Mouse (Mus musculus): ENCODE data around the gene Aloxe3. TPM values are rescaled to one million over a fixed set of nuclear protein-coding genes. Genes with fewer than 3 reads are reported as not detected.

Gene Aloxe3
- polyA plus RNA-seq, 1 experiment from 2014 or later = 20.2 TPM

- H3K27ac ChIP-seq (replicated peaks) = no peak overlapping the region
- H3K4me2 ChIP-seq (replicated peaks; ENCODE audit: low read depth) = no peak overlapping the region
- ATAC-seq (ENCODE audit: low FRiP score, low TSS enrichment) = no peak
- H3K4me3 ChIP-seq (ENCODE audit: low read depth, low read length) = no peak overlapping the region
- no peaks in the 10 kb centered on the region for H3K9me3 ChIP-seq (ENCODE audit: control insufficient read depth, low read length)
- no peak overlapping the region for H3K9ac ChIP-seq (ENCODE audit: low read length)
- DNase-seq (ENCODE audit: low spot score) = no peak
- no peaks in the 10 kb centered on the region for H3K27me3 ChIP-seq (ENCODE audit: control insufficient read depth, insufficient read depth, low read length)
- no peaks in the 10 kb centered on the region for H3K4me1 ChIP-seq (replicated peaks; ENCODE audit: control insufficient read depth, insufficient read depth)
- WGBS = 79% methylated on average over 4 of the region's 4 CpGs
- no peak for TF ChIP-seq EP300 (optimal IDR thresholded peaks at IDR 0.05)
- TF ChIP-seq CTCF (IDR thresholded peaks at IDR 0.05; ENCODE audit: low read depth) = peak; percentile 37; the same call in 1 of the 2 replicates
- no peaks in the 10 kb centered on the region for H3K36me3 ChIP-seq (ENCODE audit: control insufficient read depth, insufficient read depth, low read length)
These were observed 54.4 kb downstream of the Aloxe3 start for GRCm38 (mm10) chr11:69180120-69180519.

- ATAC-seq (ENCODE audit: low FRiP score, low TSS enrichment) = no peak
- H3K4me2 ChIP-seq (replicated peaks; ENCODE audit: low read depth) = no peak overlapping the region
- H3K36me3 ChIP-seq (ENCODE audit: control insufficient read depth, insufficient read depth, low read length) = no peaks in the 10 kb centered on the region
- H3K27me3 ChIP-seq (ENCODE audit: control insufficient read depth, insufficient read depth, low read length) = no peaks in the 10 kb centered on the region
- no peaks in the 10 kb centered on the region for H3K9me3 ChIP-seq (ENCODE audit: control insufficient read depth, low read length)
- H3K9ac ChIP-seq (ENCODE audit: low read length) = no peak overlapping the region
- WGBS = 89% methylated on average over 5 of the region's 5 CpGs
- no peaks in the 10 kb centered on the region for H3K4me1 ChIP-seq (replicated peaks; ENCODE audit: control insufficient read depth, insufficient read depth)
- TF ChIP-seq EP300 (optimal IDR thresholded peaks at IDR 0.05) (no peak), CTCF (IDR thresholded peaks at IDR 0.05; ENCODE audit: low read depth) (no peak)
- DNase-seq (ENCODE audit: low spot score) = no peak
- H3K4me3 ChIP-seq (ENCODE audit: low read depth, low read length) = no peak overlapping the region
- no peak overlapping the region for H3K27ac ChIP-seq (replicated peaks)
These were observed 59.3 kb downstream of the Aloxe3 start for GRCm38 (mm10) chr11:69185031-69185430.

GRCm38 (mm10) chr11:69185936-69186335 is 60.2 kb downstream of the Aloxe3 start:
- H3K4me3 ChIP-seq (ENCODE audit: low read depth, low read length) = no peak overlapping the region
- no peaks in the 10 kb centered on the region for H3K9me3 ChIP-seq (ENCODE audit: control insufficient read depth, low read length)
- H3K9ac ChIP-seq (ENCODE audit: low read length) = no peak overlapping the region
- H3K36me3 ChIP-seq (ENCODE audit: control insufficient read depth, insufficient read depth, low read length) = no peaks in the 10 kb centered on the region
- ATAC-seq (ENCODE audit: low FRiP score, low TSS enrichment) (no peak), DNase-seq (ENCODE audit: low spot score) (no peak)
- no peak overlapping the region for H3K4me2 ChIP-seq (replicated peaks; ENCODE audit: low read depth)
- H3K4me1 ChIP-seq (replicated peaks; ENCODE audit: control insufficient read depth, insufficient read depth) = no peaks in the 10 kb centered on the region
- 83% methylated on average over 6 of the region's 6 CpGs for WGBS
- H3K27ac ChIP-seq (replicated peaks) = no peak overlapping the region
- no peaks in the 10 kb centered on the region for H3K27me3 ChIP-seq (ENCODE audit: control insufficient read depth, insufficient read depth, low read length)
- TF ChIP-seq EP300 (optimal IDR thresholded peaks at IDR 0.05) = no peak
- no peak for TF ChIP-seq CTCF (IDR thresholded peaks at IDR 0.05; ENCODE audit: low read depth)

GRCm38 (mm10) chr11:69192840-69193239 is 67.1 kb downstream of the Aloxe3 start:
- 0% methylated on average over 1 of the region's 1 CpGs for WGBS

GRCm38 (mm10) chr11:69196766-69197165 is 71.1 kb downstream of the Aloxe3 start:
- Histone ChIP-seq H3K4me2 (replicated peaks; ENCODE audit: low read depth) (peak overlapping the region; percentile 53; the same call in 1 of the 2 replicates), H3K4me3 (ENCODE audit: low read depth, low read length) (peak overlapping the region; percentile 27; the same call in 1 of the 2 replicates)
- DNase-seq (ENCODE audit: low spot score) = peak; percentile 33

More at GRCm38 (mm10) chr11:69192840-69193239, 67.1 kb downstream of the Aloxe3 start:
- ATAC-seq (ENCODE audit: low FRiP score, low TSS enrichment) (no peak), DNase-seq (ENCODE audit: low spot score) (no peak)
- TF ChIP-seq CTCF (IDR thresholded peaks at IDR 0.05; ENCODE audit: low read depth) = peak; percentile 93
- TF ChIP-seq EP300 (optimal IDR thresholded peaks at IDR 0.05) = no peak
- no peaks in the 10 kb centered on the region for H3K27me3 ChIP-seq (ENCODE audit: control insufficient read depth, insufficient read depth, low read length)
- no peak overlapping the region for H3K4me3 ChIP-seq (ENCODE audit: low read depth, low read length)
- no peaks in the 10 kb centered on the region for H3K9me3 ChIP-seq (ENCODE audit: control insufficient read depth, low read length)
- no peaks in the 10 kb centered on the region for H3K4me1 ChIP-seq (replicated peaks; ENCODE audit: control insufficient read depth, insufficient read depth)
- H3K4me2 ChIP-seq (replicated peaks; ENCODE audit: low read depth) = no peak overlapping the region
- H3K27ac ChIP-seq (replicated peaks) = no peak overlapping the region
- no peak overlapping the region for H3K9ac ChIP-seq (ENCODE audit: low read length)
- H3K36me3 ChIP-seq (ENCODE audit: control insufficient read depth, insufficient read depth, low read length) = no peaks in the 10 kb centered on the region

GRCm38 (mm10) chr11:69197194-69197593 is 71.5 kb downstream of the Aloxe3 start:
- H3K27me3 ChIP-seq (ENCODE audit: control insufficient read depth, insufficient read depth, low read length) = no peaks in the 10 kb centered on the region
- no peak overlapping the region for H3K9ac ChIP-seq (ENCODE audit: low read length)
- peak overlapping the region; percentile 27 for H3K4me3 ChIP-seq (ENCODE audit: low read depth, low read length)
- ATAC-seq (ENCODE audit: low FRiP score, low TSS enrichment) (no peak), DNase-seq (ENCODE audit: low spot score) (no peak)
- no peak overlapping the region for H3K27ac ChIP-seq (replicated peaks)
- H3K9me3 ChIP-seq (ENCODE audit: control insufficient read depth, low read length) = no peaks in the 10 kb centered on the region
- H3K4me1 ChIP-seq (replicated peaks; ENCODE audit: control insufficient read depth, insufficient read depth) = no peaks in the 10 kb centered on the region
- no peaks in the 10 kb centered on the region for H3K36me3 ChIP-seq (ENCODE audit: control insufficient read depth, insufficient read depth, low read length)
- 2% methylated on average over 14 of the region's 14 CpGs for WGBS
- no peak for TF ChIP-seq CTCF (IDR thresholded peaks at IDR 0.05; ENCODE audit: low read depth)
- TF ChIP-seq EP300 (optimal IDR thresholded peaks at IDR 0.05) = no peak
- peak overlapping the region; percentile 53 for H3K4me2 ChIP-seq (replicated peaks; ENCODE audit: low read depth)

More at GRCm38 (mm10) chr11:69196766-69197165, 71.1 kb downstream of the Aloxe3 start:
- no peaks in the 10 kb centered on the region for H3K9me3 ChIP-seq (ENCODE audit: control insufficient read depth, low read length)
- no peak overlapping the region for H3K27ac ChIP-seq (replicated peaks)
- no peaks in the 10 kb centered on the region for H3K27me3 ChIP-seq (ENCODE audit: control insufficient read depth, insufficient read depth, low read length)
- peak; percentile 15; the same call in 1 of the 2 replicates for ATAC-seq (ENCODE audit: low FRiP score, low TSS enrichment)
- H3K4me1 ChIP-seq (replicated peaks; ENCODE audit: control insufficient read depth, insufficient read depth) = no peaks in the 10 kb centered on the region
- TF ChIP-seq EP300 (optimal IDR thresholded peaks at IDR 0.05) (no peak), CTCF (IDR thresholded peaks at IDR 0.05; ENCODE audit: low read depth) (peak; percentile 57)
- no peaks in the 10 kb centered on the region for H3K36me3 ChIP-seq (ENCODE audit: control insufficient read depth, insufficient read depth, low read length)
- 11% methylated on average over 5 of the region's 5 CpGs for WGBS
- no peak overlapping the region for H3K9ac ChIP-seq (ENCODE audit: low read length)
